Mouse (Mus musculus) midbrain, embryonic 10.5 days (tissue): ENCODE results near the gene 3110082I17Rik. TPM values are rescaled to one million over a fixed set of nuclear protein-coding genes. Genes with fewer than 3 reads are reported as not detected.

Source experiments
- DNase-seq: peaks from one replicate; pipeline ENCODE4 v3.0.0-alpha.2; 2017; ENCODE audit warnings: low spot score
- H3K27ac ChIP-seq: fragments of 300-500 bp; sonication (generic); replicated peaks from 2 replicates; pipeline ENCODE4 v1.5.1; 2016; ENCODE audit warnings: mild to moderate bottlenecking
- H3K27me3 ChIP-seq: fragments of 300-500 bp; sonication (generic); 2 replicates; pipeline ENCODE4 v1.6.1; 2016; ENCODE audit warnings: low read depth, mild to moderate bottlenecking; ENCODE audit not compliant: poor library complexity, severe bottlenecking
- H3K36me3 ChIP-seq: fragments of 300-500 bp; sonication (generic); 2 replicates; pipeline ENCODE4 v1.6.1; 2016; ENCODE audit warnings: mild to moderate bottlenecking, moderate library complexity
- H3K4me1 ChIP-seq: fragments of 300-500 bp; sonication (generic); 2 replicates; pipeline ENCODE4 v1.6.1; 2016
- H3K4me3 ChIP-seq: fragments of 300-500 bp; sonication (generic); 2 replicates; pipeline ENCODE4 v1.5.1; 2016; ENCODE audit warnings: mild to moderate bottlenecking, moderate library complexity
- H3K9me3 ChIP-seq: fragments of 300-500 bp; sonication (generic); replicated peaks from 2 replicates; pipeline ENCODE4 v1.6.1; 2016; ENCODE audit warnings: mild to moderate bottlenecking
- WGBS: fragments of 180-500 bp; shearing (Covaris S2); methylation state at CpG from one replicate; pipeline ENCODE4 v1.1.7; 2016; 5-methylcytosine and 5-hydroxymethylcytosine counted together
- polyA plus RNA-seq: library from polyadenylated mRNA; unstranded; fragments of >200 nt; fragmentation: Nextera tagmentation; extraction: Ambion mirVana; gene quantifications from 2 replicates; pipeline ENCODE4 v1.2.1, GENCODE M21; 2016

The 3110082I17Rik gene
- polyA plus RNA-seq, 1 experiment from 2014 or later: 64.7 TPM

DNA sequence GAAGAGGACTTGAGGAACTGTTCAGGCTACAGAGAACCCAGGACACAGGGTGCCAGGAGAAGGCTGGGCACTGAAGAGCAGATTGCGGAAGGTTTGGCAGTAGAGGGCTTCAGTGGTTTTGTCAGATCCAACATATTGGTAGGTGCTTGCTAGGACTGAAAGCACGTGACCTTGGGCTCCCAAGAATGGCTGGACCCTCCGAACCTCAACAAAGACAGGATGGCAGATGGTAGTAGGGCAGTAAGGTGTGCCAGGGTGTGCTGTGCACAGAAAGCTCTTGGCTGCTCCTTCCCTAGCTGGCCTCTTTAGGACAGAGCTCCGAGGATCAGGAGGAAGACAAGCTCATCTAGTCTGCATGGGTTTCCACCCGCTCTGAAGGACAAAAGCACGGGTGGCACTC lies 49.2 kb downstream of the 3110082I17Rik start:
- WGBS: 91% methylated on average over 6 of the region's 6 CpGs
- H3K27ac ChIP-seq: peak overlapping the region; percentile 42; the same call in 1 of the 2 replicates
- no peak for DNase-seq
- no peaks in the 10 kb centered on the region for H3K9me3 ChIP-seq
- no peaks in the 10 kb centered on the region for H3K27me3 ChIP-seq
- peaks cover 9% of the 10 kb centered on the region for H3K36me3 ChIP-seq
- no peak overlapping the region for H3K4me3 ChIP-seq
- H3K4me1 ChIP-seq: peaks cover 10% of the 10 kb centered on the region; the same call in 1 of the 2 replicates

DNA sequence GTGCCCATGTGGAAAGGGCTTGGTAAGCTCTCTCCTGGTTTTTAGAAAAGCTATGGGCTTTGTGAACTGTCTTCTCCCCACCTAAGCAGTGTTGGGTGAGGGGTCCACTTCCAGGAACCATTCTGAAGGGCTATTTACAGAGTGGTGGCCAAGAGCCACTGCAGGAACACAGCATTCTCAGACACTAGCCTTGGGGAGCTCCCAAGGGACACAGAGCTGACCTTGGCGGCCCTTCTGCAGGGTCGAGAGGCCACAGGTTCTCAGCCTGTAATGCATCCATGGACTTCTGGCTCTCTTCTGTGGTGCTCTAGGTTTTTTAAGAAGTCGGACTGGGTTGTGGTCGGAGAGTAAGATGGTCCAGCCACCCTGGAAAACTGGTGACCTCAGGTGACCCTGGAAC lies 50.3 kb downstream of the 3110082I17Rik start:
- Histone ChIP-seq H3K4me3 (no peak overlapping the region), H3K36me3 (peaks cover 8% of the 10 kb centered on the region), H3K27me3 (no peaks in the 10 kb centered on the region), H3K4me1 (peaks cover 21% of the 10 kb centered on the region), H3K27ac (no peak overlapping the region), H3K9me3 (no peaks in the 10 kb centered on the region)
- DNase-seq: no peak
- 91% methylated on average over 4 of the region's 4 CpGs for WGBS

DNA sequence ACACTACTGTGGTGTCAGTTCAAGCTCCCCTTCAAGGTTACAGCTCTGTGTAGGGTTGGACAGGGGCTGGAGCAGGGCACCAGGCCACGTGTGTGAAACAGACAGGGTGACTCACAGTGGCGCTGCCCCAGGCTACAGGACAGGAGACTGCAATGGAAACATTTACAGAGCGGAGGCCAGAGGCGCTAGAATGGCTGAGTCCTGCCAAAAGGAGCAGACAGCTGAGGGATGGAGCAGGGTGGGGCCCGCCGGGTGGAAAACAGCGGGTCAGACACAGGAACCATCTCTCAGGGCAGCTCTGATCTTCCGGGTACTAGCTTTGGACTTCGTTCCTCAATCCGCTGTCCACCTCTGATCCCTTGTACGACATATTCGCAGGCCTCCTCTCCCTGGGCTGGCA lies 50.9 kb downstream of the 3110082I17Rik start:
- no peaks in the 10 kb centered on the region for H3K27me3 ChIP-seq
- H3K36me3 ChIP-seq: peaks cover 2% of the 10 kb centered on the region
- peaks cover 27% of the 10 kb centered on the region for H3K4me1 ChIP-seq
- DNase-seq: no peak
- no peak overlapping the region for H3K4me3 ChIP-seq
- 0 out of 2 replicates have a peak overlapping the region, but pooled peaks have one; percentile 4 for H3K27ac ChIP-seq
- 90% methylated on average over 12 of the region's 12 CpGs for WGBS
- no peaks in the 10 kb centered on the region for H3K9me3 ChIP-seq

DNA sequence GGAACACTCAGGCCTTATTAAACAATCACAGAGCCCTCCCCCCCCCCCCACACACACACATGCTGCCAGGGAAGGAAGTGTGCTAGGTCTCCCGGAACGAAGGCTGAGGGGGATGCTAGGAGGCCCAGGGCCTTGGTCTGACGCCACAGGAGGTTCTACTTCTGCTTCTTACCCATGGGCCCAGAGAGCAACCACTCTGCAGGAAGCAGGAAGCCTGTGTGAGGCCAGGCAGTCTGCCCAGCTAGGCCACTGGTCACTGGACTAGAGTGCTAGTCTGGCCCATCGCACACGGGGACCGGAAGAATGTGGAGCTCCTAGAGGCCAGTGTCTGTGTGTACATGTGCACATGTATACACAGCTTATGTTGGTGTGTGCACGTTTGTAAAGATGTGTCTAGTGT lies 51.8 kb downstream of the 3110082I17Rik start:
- H3K27ac ChIP-seq: no peak overlapping the region; the same call in 1 of the 2 replicates
- H3K27me3 ChIP-seq: no peaks in the 10 kb centered on the region
- H3K4me1 ChIP-seq: peaks cover 27% of the 10 kb centered on the region
- no peak overlapping the region for H3K4me3 ChIP-seq
- DNase-seq: no peak
- H3K36me3 ChIP-seq: no peaks in the 10 kb centered on the region
- 85% methylated on average over 7 of the region's 7 CpGs for WGBS
- no peaks in the 10 kb centered on the region for H3K9me3 ChIP-seq

DNA sequence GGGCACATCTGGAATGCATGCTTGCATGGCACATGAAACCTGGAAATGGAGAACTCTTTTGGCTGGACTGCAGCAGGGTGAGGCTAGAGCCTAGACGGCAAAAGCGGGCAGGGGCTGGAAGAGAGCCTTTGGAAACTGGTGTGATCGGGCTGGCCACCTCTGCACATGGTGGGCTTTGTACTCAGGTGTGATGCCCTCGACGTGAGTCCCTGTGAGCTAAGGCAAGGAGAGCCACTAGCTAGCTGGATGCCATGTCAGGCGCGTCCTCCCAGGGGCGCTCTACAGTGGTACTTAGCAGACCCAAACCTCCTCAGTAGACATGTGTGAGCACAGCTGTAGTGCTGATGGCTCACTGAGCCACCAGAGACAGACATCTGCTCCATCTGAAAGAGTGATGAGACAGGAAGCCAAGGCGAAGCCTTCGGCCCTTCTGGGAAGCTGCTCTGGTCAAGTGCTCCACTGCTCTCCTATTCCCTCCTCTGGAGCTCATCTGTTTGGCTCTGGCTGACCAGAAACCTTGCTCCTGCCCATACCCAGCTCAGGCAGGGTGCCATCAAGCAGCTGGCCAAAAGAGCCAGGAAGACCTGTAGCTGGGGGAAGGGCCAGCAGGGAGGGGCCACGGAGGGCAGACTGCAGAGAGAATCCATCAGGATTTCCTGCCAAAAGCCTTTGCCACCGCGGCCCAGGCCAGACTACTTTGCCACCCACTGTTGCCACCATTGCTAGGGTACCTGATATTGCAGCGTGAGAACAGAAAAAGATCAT lies 53.0 kb downstream of the 3110082I17Rik start:
- Histone ChIP-seq H3K36me3 (no peaks in the 10 kb centered on the region), H3K9me3 (no peaks in the 10 kb centered on the region), H3K27me3 (no peaks in the 10 kb centered on the region), H3K4me1 (peaks cover 27% of the 10 kb centered on the region), H3K27ac (0 out of 2 replicates have a peak overlapping the region, but pooled peaks have one; percentile 38), H3K4me3 (no peak overlapping the region)
- DNase-seq: no peak
- 90% methylated on average over 14 of the region's 14 CpGs for WGBS

DNA sequence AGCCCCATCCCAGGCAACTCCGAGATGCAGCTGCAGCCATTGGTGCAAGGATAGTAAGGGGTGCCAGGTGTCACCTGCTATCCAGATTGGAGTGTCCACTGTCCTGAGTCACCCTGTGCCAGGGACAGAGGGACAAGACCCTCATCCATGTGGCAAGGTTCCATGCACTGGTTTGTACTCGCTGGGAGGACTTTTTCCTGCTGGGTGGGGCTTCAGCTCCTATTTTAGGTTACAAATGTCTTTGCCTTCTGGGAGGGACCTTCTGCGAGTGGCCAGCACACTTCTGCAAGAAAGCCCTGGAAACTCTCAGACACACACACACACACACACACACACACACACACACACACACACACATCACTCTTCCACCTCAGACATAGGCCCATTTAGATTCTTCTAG lies 54.4 kb downstream of the 3110082I17Rik start:
- Histone ChIP-seq H3K9me3 (no peaks in the 10 kb centered on the region), H3K27me3 (no peaks in the 10 kb centered on the region), H3K4me3 (no peak overlapping the region), H3K27ac (peak overlapping the region; percentile 24; the same call in 1 of the 2 replicates), H3K36me3 (no peaks in the 10 kb centered on the region), H3K4me1 (peaks cover 27% of the 10 kb centered on the region)
- no peak for DNase-seq
- WGBS: 87% methylated on average over 3 of the region's 3 CpGs

DNA sequence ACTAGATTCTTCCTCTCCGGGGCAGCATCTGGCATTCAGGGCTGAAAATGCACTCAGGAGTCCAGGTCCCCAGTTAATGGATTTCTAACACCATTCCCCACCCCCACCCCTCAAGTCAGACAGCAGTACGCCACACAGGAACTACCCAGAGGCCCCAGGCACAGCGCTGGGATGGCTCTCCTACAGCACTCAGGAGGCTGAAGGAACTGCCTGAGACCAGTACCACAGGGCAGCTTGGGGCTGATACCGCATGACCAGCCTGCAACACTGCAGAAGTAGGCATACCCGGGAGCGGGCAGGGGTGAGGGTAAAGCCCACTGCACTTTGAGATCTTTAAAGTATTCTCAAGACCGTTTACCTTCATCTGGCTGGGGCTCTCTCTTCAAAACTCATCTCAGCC lies 54.8 kb downstream of the 3110082I17Rik start:
- Histone ChIP-seq H3K27ac (peak overlapping the region; percentile 24; the same call in 1 of the 2 replicates), H3K4me1 (peaks cover 27% of the 10 kb centered on the region), H3K9me3 (no peaks in the 10 kb centered on the region), H3K27me3 (no peaks in the 10 kb centered on the region), H3K36me3 (no peaks in the 10 kb centered on the region), H3K4me3 (no peak overlapping the region)
- no peak for DNase-seq
- 85% methylated on average over 7 of the region's 7 CpGs for WGBS

DNA sequence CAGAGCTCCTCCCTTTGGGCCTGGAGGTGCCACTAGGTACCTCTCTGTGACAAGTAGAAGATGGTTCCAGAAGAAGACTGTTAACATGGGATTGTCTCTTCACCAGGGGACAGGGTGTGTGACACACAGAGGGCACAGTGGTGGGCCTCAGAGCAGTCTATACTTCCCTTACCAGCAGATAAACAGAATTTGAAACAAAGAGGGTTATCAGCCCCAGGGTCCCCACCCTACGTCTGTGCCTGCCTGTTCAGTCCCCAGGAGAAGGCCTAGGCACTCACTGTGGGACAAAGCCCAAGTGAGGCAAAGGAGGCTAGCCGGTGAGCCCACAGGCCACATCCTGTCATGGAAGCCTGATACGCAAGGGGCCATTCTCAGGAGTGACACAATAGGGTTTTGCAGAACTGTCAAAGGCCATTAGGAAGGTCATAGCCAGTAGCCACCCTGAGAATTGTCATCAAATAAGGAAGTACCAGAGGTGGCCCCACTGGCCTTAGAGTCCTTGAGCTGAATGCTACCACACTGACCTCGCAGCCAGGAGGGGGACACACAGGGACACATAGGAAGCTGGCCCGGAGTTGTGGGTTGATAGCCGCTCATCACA lies 55.4 kb downstream of the 3110082I17Rik start, which contains the start of gene C130050O18Rik:
Gene C130050O18Rik (plus strand): TSS at position 480 of the 601 bp plus-strand sequence.
- no peaks in the 10 kb centered on the region for H3K9me3 ChIP-seq
- no peak within 1 kb of the TSS for H3K4me3 ChIP-seq
- no peak for DNase-seq
- peak within 1 kb of the TSS; percentile 24 for H3K27ac ChIP-seq
- 81% methylated on average over 6 of the region's 6 CpGs for WGBS
- H3K4me1 ChIP-seq: peaks cover 27% of the 10 kb centered on the region
- H3K27me3 ChIP-seq: no peaks in the 10 kb centered on the region
- no peaks in the 10 kb centered on the region for H3K36me3 ChIP-seq

DNA sequence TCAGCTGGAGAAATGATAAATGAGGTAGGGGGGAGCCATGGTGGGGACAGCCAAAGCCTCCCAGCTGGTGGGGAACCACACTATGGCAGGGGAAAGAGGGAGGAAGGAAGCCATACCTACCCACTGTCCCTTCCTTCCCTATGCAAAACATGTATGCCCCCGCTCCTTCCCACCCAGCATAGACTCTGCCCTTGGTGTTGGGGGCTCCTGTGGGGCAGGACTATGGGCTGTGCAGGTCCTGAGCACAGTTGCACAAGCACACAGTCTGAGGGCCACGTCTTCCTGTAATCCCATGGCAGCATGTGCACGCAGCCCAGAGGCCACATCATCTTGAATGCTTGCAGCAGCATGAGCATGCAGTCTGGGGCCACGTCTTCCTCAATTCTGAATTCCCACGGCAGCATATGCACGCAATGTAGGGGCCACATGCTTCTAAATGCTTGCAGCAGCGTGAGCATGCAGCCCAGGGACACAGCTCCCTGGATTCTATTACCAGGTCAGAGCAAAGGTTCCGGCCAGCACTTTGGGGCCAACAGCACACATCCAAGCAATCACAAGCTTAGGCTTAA lies 56.6 kb downstream of the 3110082I17Rik start:
- no peak for DNase-seq
- Histone ChIP-seq H3K27me3 (no peaks in the 10 kb centered on the region), H3K4me1 (peaks cover 27% of the 10 kb centered on the region), H3K27ac (0 out of 2 replicates have a peak overlapping the region, but pooled peaks have one; percentile 35), H3K36me3 (no peaks in the 10 kb centered on the region), H3K4me3 (no peak overlapping the region), H3K9me3 (no peaks in the 10 kb centered on the region)
- 92% methylated on average over 8 of the region's 8 CpGs for WGBS

DNA sequence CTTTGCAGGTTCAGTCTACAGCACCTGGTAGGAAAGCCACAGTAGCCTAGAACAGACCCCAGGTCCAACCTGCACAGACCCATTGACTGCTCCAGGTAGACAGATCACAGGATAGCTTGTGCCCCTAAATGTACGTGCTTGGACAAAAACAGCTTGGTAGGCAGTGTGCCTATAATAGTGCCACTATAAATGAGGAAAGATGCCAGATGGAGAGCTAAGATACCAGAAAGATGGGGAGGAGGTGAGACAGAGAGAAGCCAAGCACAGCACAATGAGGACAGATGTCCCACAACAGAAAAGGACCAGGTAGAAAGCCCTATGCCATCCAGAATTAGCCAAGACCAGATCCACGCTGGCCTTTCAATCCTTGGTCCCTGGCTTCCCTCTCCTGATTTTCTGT lies 58.2 kb downstream of the 3110082I17Rik start:
- Histone ChIP-seq H3K27me3 (no peaks in the 10 kb centered on the region), H3K4me3 (no peak overlapping the region), H3K27ac (no peak overlapping the region), H3K9me3 (no peaks in the 10 kb centered on the region), H3K36me3 (no peaks in the 10 kb centered on the region), H3K4me1 (peaks cover 21% of the 10 kb centered on the region)
- DNase-seq: no peak
- 90% methylated on average over 2 of the region's 2 CpGs for WGBS

DNA sequence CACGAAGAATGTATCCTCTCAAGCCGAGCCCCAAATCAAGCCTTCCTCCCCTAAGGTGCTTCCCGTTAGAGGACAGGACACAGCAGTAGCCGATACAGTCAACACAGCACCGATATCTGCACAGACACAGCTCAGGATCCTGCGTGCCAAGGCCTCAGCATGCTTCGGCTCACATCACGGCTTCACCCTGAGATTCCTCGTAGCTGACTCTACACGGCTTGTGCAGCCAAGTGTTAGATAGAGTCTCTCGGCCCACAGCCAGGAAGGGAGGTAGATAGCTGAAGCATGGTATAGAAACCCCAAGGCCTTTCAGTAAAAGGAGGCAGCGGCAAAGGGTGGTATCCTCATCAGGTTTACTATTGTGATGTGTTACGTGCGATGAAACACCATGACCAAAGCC lies 60.3 kb downstream of the 3110082I17Rik start:
- no peak for DNase-seq

DNA sequence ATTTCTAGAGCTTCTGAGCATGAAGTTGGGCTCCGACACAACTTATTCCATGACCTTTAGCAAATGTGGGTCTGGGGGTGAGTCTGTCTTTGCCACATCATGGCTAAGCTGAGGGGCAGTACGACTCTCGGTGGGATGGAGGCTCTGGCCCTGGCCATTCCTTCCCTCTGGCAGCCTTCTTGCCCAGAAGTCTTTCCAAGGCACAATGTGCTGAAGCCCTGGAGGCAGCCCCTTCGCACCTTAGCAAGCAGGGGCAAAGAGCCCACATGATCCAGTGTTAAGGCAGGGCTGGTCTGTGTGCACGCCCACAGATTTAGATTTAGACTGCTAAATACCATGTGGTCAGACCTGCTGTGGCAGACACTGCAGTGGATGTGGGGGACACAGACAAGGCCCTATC lies 61.5 kb downstream of the 3110082I17Rik start:
- Histone ChIP-seq H3K4me1 (0 out of 2 replicates have a peak, but pooled peaks cover 9% of the 10 kb centered on the region), H3K36me3 (no peaks in the 10 kb centered on the region), H3K27me3 (no peaks in the 10 kb centered on the region), H3K9me3 (no peaks in the 10 kb centered on the region), H3K27ac (no peak overlapping the region), H3K4me3 (no peak overlapping the region)
- DNase-seq: no peak
- WGBS: 75% methylated on average over 5 of the region's 5 CpGs

More for the DNA sequence above, 60.3 kb downstream of the 3110082I17Rik start:
- peaks cover 6% of the 10 kb centered on the region for H3K4me1 ChIP-seq
- no peak overlapping the region for H3K4me3 ChIP-seq
- no peaks in the 10 kb centered on the region for H3K36me3 ChIP-seq
- WGBS: 94% methylated on average over 14 of the region's 14 CpGs
- no peaks in the 10 kb centered on the region for H3K27me3 ChIP-seq
- H3K27ac ChIP-seq: no peak overlapping the region; the same call in 1 of the 2 replicates
- no peaks in the 10 kb centered on the region for H3K9me3 ChIP-seq
